Mouse (Mus musculus) hindbrain, postnatal 0 days (tissue): ENCODE measurements around the gene Casp2. TPM values are rescaled to one million over a fixed set of nuclear protein-coding genes. Genes with fewer than 3 reads are reported as not detected.
A peak's percentile ranks its signal among the peaks of the same experiment; 100 is the strongest.

Experiments used
- ATAC-seq: fragments of 200-750 bp; cut with Nextera tagmentation; 2 replicates; pipeline ENCODE4 v1.8.0; 2017; ENCODE audit warnings: mild to moderate bottlenecking, moderate TSS enrichment, moderate library complexity
- DNase-seq: peaks from one replicate; pipeline ENCODE4 v3.0.0-alpha.2; 2015; ENCODE audit warnings: low spot score
- H3K27ac ChIP-seq: fragments of 300-500 bp; sonication (generic); 2 replicates; pipeline ENCODE4 v1.5.1; 2014; ENCODE audit warnings: mild to moderate bottlenecking
- H3K27me3 ChIP-seq: fragments of 300-500 bp; sonication (generic); 2 replicates; pipeline ENCODE4 v1.6.1; 2014; ENCODE audit warnings: low read length, mixed read lengths; ENCODE audit not compliant: insufficient read depth
- H3K36me3 ChIP-seq: fragments of 300-500 bp; sonication (generic); 2 replicates; pipeline ENCODE4 v1.6.1; 2014; ENCODE audit warnings: low read length, mixed read lengths; ENCODE audit not compliant: insufficient read depth
- H3K4me1 ChIP-seq: fragments of 300-500 bp; sonication (generic); 2 replicates; pipeline ENCODE4 v1.6.1; 2014; ENCODE audit warnings: antibody characterized with exemption, low read length, mixed read lengths; ENCODE audit not compliant: insufficient read depth
- H3K4me2 ChIP-seq: fragments of 300-500 bp; sonication (generic); 2 replicates; pipeline ENCODE4 v1.6.1; 2014; ENCODE audit warnings: low read depth, mild to moderate bottlenecking, low read length, moderate library complexity, mixed read lengths
- H3K4me3 ChIP-seq: fragments of 300-500 bp; sonication (generic); 2 replicates; pipeline ENCODE4 v1.5.1; 2014; ENCODE audit warnings: low read length
- H3K9ac ChIP-seq: fragments of 300-500 bp; sonication (generic); replicated peaks from 2 replicates; pipeline ENCODE4 v1.6.1; 2014; ENCODE audit warnings: mild to moderate bottlenecking, low read length, moderate library complexity, mixed read lengths
- H3K9me3 ChIP-seq: fragments of 300-500 bp; sonication (generic); 2 replicates; pipeline ENCODE4 v1.6.1; 2016; ENCODE audit warnings: low read length, mixed read lengths
- CTCF ChIP-seq: IDR thresholded peaks from 2 replicates; pipeline ENCODE4 v1.5.1; 2016; ENCODE audit warnings: antibody characterized with exemption, control low read depth, low read depth
- WGBS: fragments of 180-500 bp; shearing (Covaris S2); extraction: QIAGEN DNeasy Blood & Tissue Kit; methylation state at CpG from one replicate; pipeline ENCODE4 v1.1.7; 2014; 5-methylcytosine and 5-hydroxymethylcytosine counted together
- polyA plus RNA-seq: library from polyadenylated mRNA; unstranded; fragments of >200 nt; fragmentation: Nextera tagmentation; extraction: Ambion mirVana; gene quantifications from 2 replicates; pipeline ENCODE4 v1.2.1, GENCODE M21; 2015
- total RNA-seq: library from RNA; depleted of rRNA; stranded (reverse); fragments of >200 nt; gene quantifications from 2 replicates; pipeline ENCODE4 v1.2.3, GENCODE M21; 2014

Casp2 gene
- total and polyA plus RNA-seq, 2 experiments from 2014 or later: 22.2 to 43.0 TPM

DNA sequence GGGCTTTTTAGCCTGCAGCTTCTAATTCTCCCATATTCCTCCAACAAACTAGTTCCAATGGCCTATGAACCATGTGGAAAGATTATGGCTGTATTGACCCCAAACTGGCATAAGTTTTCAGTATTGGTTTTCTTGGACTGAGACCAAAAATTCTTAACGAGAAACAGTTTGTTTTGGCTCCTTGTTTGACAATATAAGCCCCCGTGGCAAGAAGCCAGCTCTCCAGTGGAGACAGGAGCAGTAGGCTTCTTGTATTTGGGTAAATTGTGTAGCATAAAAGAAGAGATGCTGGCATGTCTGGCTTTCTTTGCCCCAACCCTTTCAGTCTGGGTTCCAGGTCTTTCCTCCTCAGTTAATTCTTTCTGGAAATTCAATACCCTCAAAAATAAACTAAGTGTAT lies 11.4 kb downstream of the Casp2 start:
- Histone ChIP-seq H3K9me3 (no peaks in the 10 kb centered on the region), H3K36me3 (peaks cover 71% of the 10 kb centered on the region), H3K27ac (no peak overlapping the region), H3K4me2 (no peak overlapping the region), H3K4me1 (no peaks in the 10 kb centered on the region), H3K4me3 (no peak overlapping the region), H3K9ac (no peak overlapping the region), H3K27me3 (no peaks in the 10 kb centered on the region)
- DNase-seq: peak; percentile 19
- no peak for ATAC-seq
- TF ChIP-seq CTCF: no peak
- 34% methylated on average over 2 of the region's 2 CpGs for WGBS

DNA sequence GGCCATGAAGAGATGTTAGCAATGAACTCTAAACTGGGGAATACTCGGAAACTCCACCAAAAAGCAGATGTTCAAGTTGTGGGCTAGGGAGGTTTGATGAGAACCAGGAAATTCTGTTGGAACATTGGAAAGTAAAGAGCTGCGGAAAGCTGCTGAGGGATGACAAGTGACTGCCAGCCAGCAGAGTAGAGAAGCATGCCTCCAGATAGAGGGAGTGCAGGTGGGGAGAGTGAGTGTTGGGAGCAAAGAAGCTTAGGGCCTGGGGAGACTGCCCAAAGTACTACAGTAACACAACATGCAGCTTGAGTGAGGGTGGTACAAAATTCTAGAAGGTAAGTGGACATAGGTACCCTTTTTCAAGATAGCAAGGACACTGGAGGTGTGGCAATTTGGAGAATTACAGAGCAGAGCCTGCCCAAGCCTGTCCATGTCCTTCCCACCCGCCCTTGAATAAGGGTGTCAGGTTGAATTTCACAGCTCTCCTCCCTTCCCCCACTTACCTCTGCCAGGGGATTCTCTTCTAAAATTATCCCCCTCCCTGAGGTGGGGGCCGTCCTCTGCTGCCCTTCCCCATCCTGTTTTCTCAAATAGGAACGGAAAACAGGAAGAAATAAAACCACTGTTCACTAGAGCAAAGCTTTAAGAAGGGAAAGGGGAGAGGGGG lies 18.2 kb downstream of the Casp2 start:
- ATAC-seq: 0 out of 2 replicates have a peak, but pooled peaks have one; percentile 40
- no peaks in the 10 kb centered on the region for H3K4me1 ChIP-seq
- no peaks in the 10 kb centered on the region for H3K9me3 ChIP-seq
- TF ChIP-seq CTCF: no peak
- no peak overlapping the region for H3K4me3 ChIP-seq
- no peaks in the 10 kb centered on the region for H3K27me3 ChIP-seq
- no peak overlapping the region for H3K9ac ChIP-seq
- no peak overlapping the region for H3K27ac ChIP-seq
- WGBS: 84% methylated on average over 5 of the region's 5 CpGs
- no peak overlapping the region for H3K4me2 ChIP-seq
- H3K36me3 ChIP-seq: peaks cover 43% of the 10 kb centered on the region
- DNase-seq: no peak

GRCm38 (mm10) chr6:42286448-42286847 lies 21.7 kb downstream of the Casp2 start, which contains the start of gene Clcn1:
Gene Clcn1, plus strand, starts transcription at chr6:42286685.
- WGBS: 74% methylated on average over 4 of the region's 5 CpGs
- ATAC-seq (no peak), DNase-seq (no peak)
- Histone ChIP-seq H3K36me3 (peaks cover 12% of the 10 kb centered on the region; the same call in 1 of the 2 replicates), H3K27me3 (no peaks in the 10 kb centered on the region), H3K27ac (no peak within 1 kb of the TSS), H3K4me3 (no peak within 1 kb of the TSS), H3K4me2 (no peak within 1 kb of the TSS), H3K9ac (no peak within 1 kb of the TSS), H3K9me3 (no peaks in the 10 kb centered on the region), H3K4me1 (no peaks in the 10 kb centered on the region)
- TF ChIP-seq CTCF: no peak

GRCm38 (mm10) chr6:42287562-42287961 lies 22.8 kb downstream of the Casp2 start:
- Histone ChIP-seq H3K36me3 (peaks cover under 1% of the 10 kb centered on the region; the same call in 1 of the 2 replicates), H3K9me3 (no peaks in the 10 kb centered on the region)

GRCm38 (mm10) chr6:42293327-42293726 lies 28.5 kb downstream of the Casp2 start:
- Histone ChIP-seq H3K27me3 (no peaks in the 10 kb centered on the region), H3K27ac (no peak overlapping the region), H3K36me3 (peaks cover 10% of the 10 kb centered on the region; the same call in 1 of the 2 replicates), H3K4me2 (no peak overlapping the region), H3K4me1 (no peaks in the 10 kb centered on the region), H3K9ac (no peak overlapping the region), H3K9me3 (no peaks in the 10 kb centered on the region), H3K4me3 (no peak overlapping the region)
- 90% methylated on average over 6 of the region's 6 CpGs for WGBS
- DNase-seq (no peak), ATAC-seq (no peak)
- no peak for TF ChIP-seq CTCF

More at GRCm38 (mm10) chr6:42287562-42287961, 22.8 kb downstream of the Casp2 start:
- no peak overlapping the region for H3K27ac ChIP-seq
- H3K4me2 ChIP-seq: no peak overlapping the region
- no peaks in the 10 kb centered on the region for H3K4me1 ChIP-seq
- ATAC-seq (no peak), DNase-seq (no peak)
- TF ChIP-seq CTCF: no peak
- no peak overlapping the region for H3K4me3 ChIP-seq
- no peak overlapping the region for H3K9ac ChIP-seq
- H3K27me3 ChIP-seq: no peaks in the 10 kb centered on the region

DNA sequence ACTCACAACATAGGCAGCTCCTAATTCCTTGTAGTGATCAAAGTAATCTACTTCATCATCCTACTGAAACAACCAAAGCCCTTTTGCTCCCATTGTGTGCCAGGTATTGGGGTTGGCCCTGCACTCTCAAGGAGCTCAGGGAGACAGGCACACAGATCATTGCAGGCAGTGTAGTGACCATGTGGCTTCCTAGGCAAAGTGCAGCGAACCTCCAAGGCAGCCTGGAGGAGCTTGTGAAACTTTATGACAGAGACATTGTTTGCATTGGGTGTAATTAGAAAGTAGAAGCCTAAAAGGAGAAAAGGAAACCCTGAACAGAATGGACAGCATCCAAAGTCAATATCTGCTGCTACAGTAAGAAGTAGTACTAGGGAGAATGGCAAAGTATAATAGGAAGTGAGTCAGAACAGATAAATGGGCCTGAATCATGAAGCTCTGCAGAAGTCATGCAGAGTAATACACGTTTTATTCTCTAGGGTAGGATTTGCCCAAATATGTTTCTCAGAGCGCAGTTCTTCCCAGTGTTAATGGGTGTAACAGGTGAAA lies 30.8 kb downstream of the Casp2 start:
- H3K4me1 ChIP-seq: no peaks in the 10 kb centered on the region
- no peaks in the 10 kb centered on the region for H3K27me3 ChIP-seq
- ATAC-seq (no peak), DNase-seq (no peak)
- H3K9ac ChIP-seq: no peak overlapping the region
- H3K9me3 ChIP-seq: no peaks in the 10 kb centered on the region
- no peak overlapping the region for H3K4me3 ChIP-seq
- TF ChIP-seq CTCF: no peak
- H3K4me2 ChIP-seq: no peak overlapping the region
- H3K27ac ChIP-seq: no peak overlapping the region
- peaks cover 10% of the 10 kb centered on the region; the same call in 1 of the 2 replicates for H3K36me3 ChIP-seq
- 83% methylated on average over 3 of the region's 3 CpGs for WGBS

DNA sequence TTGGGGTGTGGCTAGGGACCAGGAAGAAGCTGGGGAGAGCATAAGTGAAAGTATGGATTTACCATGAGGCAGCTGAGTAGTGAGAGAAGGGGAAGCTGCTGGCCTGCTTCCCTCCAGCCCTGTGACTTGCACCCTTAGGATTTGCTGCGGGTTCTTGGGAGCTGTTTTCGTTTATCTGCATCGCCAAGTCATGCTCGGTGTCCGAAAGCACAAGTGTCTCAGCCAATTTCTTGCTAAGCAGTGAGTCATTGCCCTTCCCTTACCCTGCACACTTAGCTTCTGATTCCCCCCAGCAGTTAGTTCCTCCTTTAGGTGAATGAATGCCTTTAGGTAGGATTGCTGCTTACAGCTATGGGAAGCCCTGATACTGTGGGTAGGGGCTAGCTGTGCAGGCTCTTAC lies 34.6 kb downstream of the Casp2 start:
- H3K4me3 ChIP-seq: no peak overlapping the region
- H3K9me3 ChIP-seq: no peaks in the 10 kb centered on the region
- no peak for TF ChIP-seq CTCF
- ATAC-seq: no peak
- H3K27ac ChIP-seq: no peak overlapping the region
- no peak overlapping the region for H3K4me2 ChIP-seq
- H3K4me1 ChIP-seq: no peaks in the 10 kb centered on the region
- H3K36me3 ChIP-seq: no peaks in the 10 kb centered on the region
- 93% methylated on average over 5 of the region's 5 CpGs for WGBS
- no peaks in the 10 kb centered on the region for H3K27me3 ChIP-seq
- H3K9ac ChIP-seq: no peak overlapping the region
- DNase-seq: no peak
